Mouse (Mus musculus): ENCODE results near the gene Tgfbr3. TPM values are rescaled to one million over a fixed set of nuclear protein-coding genes. Genes with fewer than 3 reads are reported as not detected.

Gene Tgfbr3
- 10 to 100 TPM; 20.5 to 22.9 TPM for total RNA-seq (2021)
- long read RNA-seq, experiment 1, full-length matches to known transcripts: 9 of 15 reads
- long read RNA-seq, experiment 1, partial matches to known transcripts: 5 of 15 reads
- long read RNA-seq, experiment 1, other reads (novel, unspliced or antisense): 1 of 15 reads
- long read RNA-seq, experiment 2, full-length matches to known transcripts: 6 of 8 reads
- long read RNA-seq, experiment 2, partial matches to known transcripts: 1 of 8 reads
- long read RNA-seq, experiment 2, other reads (novel, unspliced or antisense): 1 of 8 reads

DNA sequence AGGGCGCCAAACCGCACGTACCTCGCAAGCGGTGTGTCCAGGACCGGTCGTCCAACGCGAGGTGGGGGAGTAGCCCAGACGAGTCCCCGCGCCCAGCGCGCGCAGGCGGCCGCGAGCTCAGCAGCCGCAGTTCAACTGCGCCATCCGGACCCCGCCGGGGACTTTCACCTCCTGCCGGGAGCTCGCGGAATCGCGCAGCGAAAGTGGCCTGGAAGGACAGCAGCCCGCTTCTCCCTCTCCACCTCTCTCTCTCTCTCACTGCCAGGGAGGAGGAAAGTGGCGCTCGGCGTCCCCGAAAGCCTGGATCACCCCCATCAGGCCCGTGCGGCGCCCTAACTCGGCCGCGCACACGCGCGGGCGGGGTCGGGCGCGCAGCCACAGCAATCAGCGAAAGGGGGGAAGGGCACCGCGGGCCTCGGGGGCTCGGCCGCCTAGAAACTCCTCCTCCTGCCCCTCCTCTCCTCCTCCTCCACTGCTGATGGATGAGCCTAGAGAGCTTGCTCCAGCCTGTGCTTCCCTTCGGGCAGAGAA lies at the start of gene Tgfbr3:
Gene Tgfbr3 (minus strand): TSS at position 396 of the 531 bp plus-strand sequence.
- DNase-seq: peak; percentile 92
- H3K4me3 ChIP-seq: peak within 1 kb of the TSS; percentile 99
- TF ChIP-seq CTCF (IDR thresholded peaks at IDR 0.05): peak; percentile 68
- peak within 1 kb of the TSS; percentile 92 for H3K27ac ChIP-seq
- intact Hi-C loops (cut with DNase I): loop anchor here (2.0 to 10.0 kb wide), 3 partner anchors 122 to 298 kb away; no protein-coding TSS in a partner anchor

DNA sequence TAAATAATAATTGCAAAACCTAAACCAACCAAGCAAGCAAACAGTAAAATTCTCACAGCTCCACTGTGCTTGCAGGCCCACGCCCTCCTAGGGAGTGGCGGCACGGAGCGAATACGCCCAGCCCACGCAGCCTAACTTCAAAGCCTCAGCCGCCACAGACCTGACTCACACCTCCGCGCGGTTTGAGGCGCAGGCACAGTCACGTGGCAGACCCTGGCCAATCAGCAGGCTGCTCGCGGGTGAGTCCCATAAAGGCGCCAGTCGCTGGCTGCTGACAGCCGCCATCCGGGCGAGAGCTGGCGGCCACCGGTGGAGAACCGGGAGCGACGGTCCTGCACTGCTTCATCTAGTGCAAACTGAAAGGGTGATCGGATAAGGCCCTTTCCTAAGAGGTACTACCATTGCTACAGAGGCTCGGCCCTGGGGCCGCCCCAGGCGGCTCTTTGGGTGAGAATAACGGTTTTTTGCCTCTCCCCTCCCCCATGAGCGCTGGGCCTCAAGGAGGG lies 41.5 kb upstream of the Tgfbr3 start, which contains the start of gene Brdt:
Gene Brdt (plus strand): TSS at position 244 of the 506 bp plus-strand sequence.
- H3K4me3 ChIP-seq: no peak within 1 kb of the TSS
- DNase-seq: no peak
- no peak for TF ChIP-seq CTCF (IDR thresholded peaks at IDR 0.05)
- H3K27ac ChIP-seq: no peak within 1 kb of the TSS
- intact Hi-C loops (cut with DNase I): no loop called here

DNA sequence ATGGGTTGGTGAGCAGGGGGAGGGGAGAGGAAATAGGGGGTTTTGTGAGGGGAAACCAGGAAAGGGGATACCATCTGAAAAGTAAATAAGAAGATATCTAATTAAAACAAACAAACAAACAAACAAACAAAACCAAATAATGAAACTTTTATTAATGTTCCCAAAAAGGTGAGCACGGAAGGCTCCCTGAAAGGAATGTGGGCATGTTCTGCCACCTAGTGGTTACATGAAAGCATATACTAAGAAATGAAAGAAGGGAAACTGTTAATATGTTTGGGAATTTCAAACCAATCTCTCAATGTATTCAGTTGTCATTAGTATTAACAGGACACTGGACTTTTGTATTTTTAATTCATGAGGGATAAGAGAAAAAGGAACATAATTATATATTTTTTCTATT lies 31.3 kb upstream of the Tgfbr3 start:
- TF ChIP-seq CTCF (IDR thresholded peaks at IDR 0.05): peak; percentile 83
- Histone ChIP-seq H3K4me3 (no peak overlapping the region), H3K27ac (no peak overlapping the region)
- DNase-seq: peak; percentile 27
- intact Hi-C loops (cut with DNase I): loop anchor here (1.0 to 5.0 kb wide), 3 partner anchors 330 to 518 kb away; no protein-coding TSS in a partner anchor

DNA sequence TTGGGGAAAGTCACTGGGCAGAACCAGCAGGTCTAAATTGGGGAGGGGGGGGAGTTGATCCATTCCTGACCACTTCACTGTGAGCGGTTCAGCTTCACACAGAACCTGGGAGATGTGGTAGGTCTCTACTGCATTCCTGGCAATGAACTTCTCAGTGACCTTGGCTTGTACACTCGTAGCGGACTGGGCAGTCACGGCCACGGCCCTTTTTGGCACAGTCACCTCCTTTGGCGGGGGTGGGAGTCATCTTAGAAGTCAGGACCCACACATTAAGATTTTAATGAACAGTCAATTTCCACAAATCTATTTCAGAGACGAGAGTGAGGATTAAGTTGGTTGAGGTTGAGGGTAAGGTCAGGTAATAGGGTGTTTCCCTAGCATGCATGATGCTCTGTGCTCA lies 27.7 kb upstream of the Tgfbr3 start:
- no peak for DNase-seq
- H3K27ac ChIP-seq: no peak overlapping the region
- H3K4me3 ChIP-seq: no peak overlapping the region
- intact Hi-C loops (cut with DNase I): no loop called here
- TF ChIP-seq CTCF (IDR thresholded peaks at IDR 0.05): no peak

DNA sequence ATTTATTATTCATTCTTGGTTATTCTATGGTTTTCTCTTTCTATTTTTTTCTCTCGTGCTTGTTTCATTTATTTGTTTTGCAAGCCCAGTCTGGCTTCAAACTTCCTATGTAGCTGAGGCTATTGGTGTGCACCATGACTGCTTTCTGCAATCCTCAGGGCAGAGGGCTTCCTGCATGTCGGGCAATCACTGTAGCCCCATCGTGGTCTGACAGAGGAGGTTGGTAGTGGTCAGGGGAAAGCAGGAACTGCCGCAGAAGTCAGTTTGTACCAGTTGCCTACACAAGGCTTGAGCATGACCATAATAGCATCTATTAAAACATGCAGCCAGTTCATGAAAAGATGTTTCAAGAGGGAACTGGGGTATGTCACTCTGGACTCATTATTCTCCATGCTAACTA lies 18.0 kb upstream of the Tgfbr3 start:
- no peak for DNase-seq
- Histone ChIP-seq H3K27ac (no peak overlapping the region), H3K4me3 (no peak overlapping the region)
- intact Hi-C loops (cut with DNase I): no loop called here
- no peak for TF ChIP-seq CTCF (IDR thresholded peaks at IDR 0.05)

DNA sequence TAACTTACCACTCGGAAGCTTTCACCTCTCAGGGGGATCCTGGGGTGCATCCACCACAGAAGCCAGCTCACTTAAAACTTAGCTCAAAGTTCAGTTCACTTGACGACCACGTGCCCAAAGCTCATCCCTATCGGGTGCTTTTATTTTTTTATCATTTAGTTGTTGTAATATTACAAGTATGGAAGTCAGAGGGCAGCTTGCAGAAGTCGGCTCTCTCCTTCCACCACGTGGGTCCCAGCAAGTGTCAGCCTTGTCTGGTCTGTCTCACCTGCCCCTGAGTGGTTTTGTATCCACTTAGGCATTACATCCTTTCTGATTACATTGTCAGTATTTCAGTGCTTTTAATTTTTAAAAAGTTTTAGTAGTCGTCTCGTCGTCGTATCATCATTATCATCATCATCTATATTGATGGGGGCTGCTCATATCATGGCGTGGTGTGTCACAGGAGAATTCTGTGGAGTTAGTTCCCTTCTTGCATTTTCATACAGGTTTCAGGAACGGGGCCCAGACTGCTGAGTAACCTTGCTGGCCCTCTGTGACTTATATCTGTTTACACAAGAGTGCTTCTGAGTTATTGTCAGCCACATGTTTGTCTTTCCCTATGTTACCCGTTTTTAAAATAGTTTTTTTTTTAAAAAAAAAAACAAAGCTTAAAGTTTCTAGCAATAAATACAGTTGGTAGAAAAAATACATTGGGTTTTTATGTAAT lies 14.8 kb upstream of the Tgfbr3 start:
- intact Hi-C loops (cut with DNase I): no loop called here
- H3K4me3 ChIP-seq: no peak overlapping the region

DNA sequence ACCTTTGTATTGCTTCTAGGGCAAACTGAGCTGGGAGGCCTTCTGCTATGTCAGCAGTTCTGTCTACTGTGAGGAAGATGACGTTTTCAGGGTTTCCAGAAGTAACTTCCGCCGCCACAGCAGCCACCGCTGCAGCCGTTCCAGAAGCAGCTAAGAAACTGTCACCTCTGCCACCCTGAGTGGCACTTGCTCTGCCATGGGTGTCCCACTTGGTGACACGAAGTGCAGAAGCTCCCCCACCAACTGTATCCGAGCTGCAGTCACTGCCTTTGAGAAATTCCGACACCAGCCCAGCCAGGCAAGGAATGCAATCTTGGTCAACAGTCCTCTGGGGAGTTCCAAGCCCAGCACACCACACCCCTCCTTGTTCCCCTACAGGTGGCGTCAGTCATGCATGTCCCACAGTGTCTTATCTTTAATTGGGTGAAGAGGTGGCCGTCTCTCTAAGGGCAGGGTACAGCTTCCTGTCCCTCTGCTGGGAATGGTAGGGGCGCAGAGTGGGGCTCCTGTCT lies 14.0 kb upstream of the Tgfbr3 start:
- Histone ChIP-seq H3K27ac (no peak overlapping the region), H3K4me3 (no peak overlapping the region; the same call in 1 of the 2 replicates)
- no peak for TF ChIP-seq CTCF (IDR thresholded peaks at IDR 0.05)
- DNase-seq: no peak
- intact Hi-C loops (cut with DNase I): no loop called here

More for the DNA sequence above, 14.8 kb upstream of the Tgfbr3 start:
- DNase-seq: no peak
- no peak for TF ChIP-seq CTCF (IDR thresholded peaks at IDR 0.05)
- no peak overlapping the region for H3K27ac ChIP-seq

DNA sequence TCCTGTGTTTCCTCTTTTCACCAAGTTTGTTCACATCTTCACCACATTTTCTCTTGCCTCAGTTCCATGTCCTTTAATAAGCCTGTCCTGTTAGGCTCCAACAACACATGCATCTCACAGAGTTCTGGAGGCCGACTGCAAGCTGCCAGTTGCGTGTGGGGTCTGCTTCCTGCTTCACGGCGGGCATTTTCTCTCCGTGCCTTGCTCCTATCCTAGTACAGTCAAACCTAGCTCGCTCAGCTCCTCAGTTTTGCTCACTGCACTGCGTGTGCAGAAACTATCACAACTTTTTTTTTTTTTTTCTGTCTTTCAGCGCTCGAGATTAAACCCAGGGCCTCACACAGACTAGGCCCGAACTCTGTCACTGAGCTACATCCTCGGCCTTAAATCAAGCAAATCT lies 9.4 kb upstream of the Tgfbr3 start:
- no peak for DNase-seq
- no peak overlapping the region for H3K4me3 ChIP-seq
- intact Hi-C loops (cut with DNase I): no loop called here
- no peak overlapping the region for H3K27ac ChIP-seq
- no peak for TF ChIP-seq CTCF (IDR thresholded peaks at IDR 0.05)

DNA sequence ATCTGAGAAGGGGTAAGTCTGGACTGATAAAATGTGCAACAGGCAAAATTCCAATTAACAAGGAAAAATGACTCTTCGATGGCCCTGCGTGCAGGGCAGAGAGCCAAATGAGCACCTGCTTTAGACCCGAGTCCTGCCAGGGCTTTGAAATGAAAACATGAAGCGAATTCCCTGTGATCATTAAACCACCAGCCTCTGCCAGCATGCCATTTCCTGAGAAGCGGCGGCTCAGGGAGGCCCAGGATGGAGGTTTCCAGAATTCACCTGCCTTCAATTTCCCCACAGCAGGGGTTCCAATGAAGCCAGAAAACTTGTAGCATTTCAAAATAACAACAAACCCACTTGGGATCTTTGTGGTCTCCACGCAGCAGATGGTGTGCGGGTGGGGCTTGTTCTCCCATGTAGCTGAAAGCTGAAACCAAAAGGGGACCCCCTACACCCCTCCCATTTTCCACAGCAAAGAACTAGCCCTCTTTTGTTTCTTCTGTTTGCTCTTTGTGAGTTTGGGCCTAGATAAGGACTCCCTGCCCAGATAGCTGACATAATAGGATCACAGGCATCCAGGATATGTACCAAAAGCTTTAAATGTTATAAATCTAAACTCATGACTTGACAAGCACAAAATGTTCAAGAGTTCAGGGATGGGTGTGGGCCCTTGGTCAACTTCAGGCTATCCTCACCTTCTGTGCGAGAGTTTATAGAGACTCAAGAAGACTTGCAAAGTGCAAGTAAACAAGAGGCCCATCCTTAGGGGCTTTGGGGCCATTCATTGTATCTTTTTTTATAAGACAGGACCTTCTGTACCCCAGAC lies 7.3 kb upstream of the Tgfbr3 start:
- intact Hi-C loops (cut with DNase I): no loop called here
- DNase-seq: no peak
- Histone ChIP-seq H3K4me3 (peak overlapping the region; percentile 40), H3K27ac (no peak overlapping the region)
- TF ChIP-seq CTCF (IDR thresholded peaks at IDR 0.05): no peak

DNA sequence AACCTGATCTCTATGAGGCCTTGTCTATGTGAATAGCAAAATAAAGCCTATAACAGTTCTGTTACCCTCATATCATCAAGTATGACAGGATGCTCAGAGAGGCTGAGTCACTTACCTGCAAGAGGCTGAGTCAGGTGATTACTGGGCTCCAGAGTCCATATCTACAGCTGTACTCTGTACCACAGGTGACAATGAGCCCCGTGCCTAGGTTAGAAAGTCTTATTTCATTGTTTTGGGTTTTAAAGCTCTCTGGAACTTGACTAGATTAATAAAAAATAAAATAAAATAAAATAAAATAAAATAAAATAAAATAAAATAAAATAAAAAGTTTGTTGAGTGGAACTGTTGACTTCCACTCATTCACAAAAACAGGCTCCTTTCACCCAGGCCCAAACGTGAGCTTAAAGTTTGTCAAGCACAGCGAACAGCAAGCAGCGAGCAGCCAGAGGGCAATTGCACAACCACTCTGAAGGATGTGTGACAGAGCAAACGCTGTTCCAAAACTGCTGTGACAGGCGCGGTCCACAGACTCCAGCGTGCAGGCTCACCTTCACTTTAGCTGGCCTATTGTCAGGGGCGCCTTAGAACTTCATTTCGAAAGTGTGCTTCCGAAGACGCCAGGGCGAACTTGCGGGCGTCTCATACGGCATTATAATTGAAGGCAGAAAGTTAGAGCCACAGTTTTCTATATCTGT lies 6.5 kb upstream of the Tgfbr3 start:
- no peak overlapping the region for H3K27ac ChIP-seq
- no peak for TF ChIP-seq CTCF (IDR thresholded peaks at IDR 0.05)
- intact Hi-C loops (cut with DNase I): no loop called here
- DNase-seq: peak; percentile 37
- H3K4me3 ChIP-seq: peak overlapping the region; percentile 40

DNA sequence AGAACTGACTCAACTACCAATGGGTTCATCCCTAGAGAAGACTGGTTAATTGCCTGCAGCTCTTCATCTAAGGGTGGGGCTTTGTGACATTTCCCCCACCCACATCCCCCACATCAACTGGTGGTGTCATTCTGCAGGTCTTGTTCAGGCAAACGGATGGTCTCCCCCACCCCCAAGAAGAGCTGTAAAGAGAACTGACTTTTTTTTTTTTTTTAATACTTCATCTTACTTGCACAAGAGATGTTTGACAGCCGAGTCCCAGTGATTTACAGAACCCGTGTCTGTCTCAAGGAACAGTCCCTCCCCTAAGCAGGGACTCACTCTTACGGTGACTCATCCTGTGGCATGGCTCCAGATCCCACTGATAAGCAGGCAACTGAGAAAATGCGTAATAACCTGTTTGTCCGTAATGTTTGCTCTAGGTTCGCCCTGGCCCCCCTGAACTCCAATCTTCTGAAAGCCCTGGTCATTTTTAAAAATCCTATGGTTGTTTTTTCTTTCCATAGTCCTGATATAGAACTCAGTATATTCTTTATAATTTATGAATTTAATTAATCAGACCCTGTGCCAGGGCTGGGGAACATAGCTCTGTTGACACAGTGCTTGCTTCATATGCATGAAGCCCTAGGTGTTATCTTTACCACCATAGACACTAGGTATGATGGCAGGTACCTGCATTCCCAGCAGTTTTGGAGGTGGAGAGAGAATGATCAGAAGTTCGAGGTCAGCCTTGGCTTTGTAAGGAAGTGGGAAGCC lies 5.8 kb upstream of the Tgfbr3 start:
- Histone ChIP-seq H3K27ac (no peak overlapping the region), H3K4me3 (no peak overlapping the region)
- peak; percentile 41 for DNase-seq
- intact Hi-C loops (cut with DNase I): no loop called here
- TF ChIP-seq CTCF (IDR thresholded peaks at IDR 0.05): no peak
